Mouse (Mus musculus): ENCODE results near the gene Ubap1l. TPM values are rescaled to one million over a fixed set of nuclear protein-coding genes. Genes with fewer than 3 reads are reported as not detected.
A peak's percentile ranks its signal among the peaks of the same experiment; 100 is the strongest.

The Ubap1l gene
- polyA plus RNA-seq, 1 experiment from 2014 or later: 0.09 TPM

DNA sequence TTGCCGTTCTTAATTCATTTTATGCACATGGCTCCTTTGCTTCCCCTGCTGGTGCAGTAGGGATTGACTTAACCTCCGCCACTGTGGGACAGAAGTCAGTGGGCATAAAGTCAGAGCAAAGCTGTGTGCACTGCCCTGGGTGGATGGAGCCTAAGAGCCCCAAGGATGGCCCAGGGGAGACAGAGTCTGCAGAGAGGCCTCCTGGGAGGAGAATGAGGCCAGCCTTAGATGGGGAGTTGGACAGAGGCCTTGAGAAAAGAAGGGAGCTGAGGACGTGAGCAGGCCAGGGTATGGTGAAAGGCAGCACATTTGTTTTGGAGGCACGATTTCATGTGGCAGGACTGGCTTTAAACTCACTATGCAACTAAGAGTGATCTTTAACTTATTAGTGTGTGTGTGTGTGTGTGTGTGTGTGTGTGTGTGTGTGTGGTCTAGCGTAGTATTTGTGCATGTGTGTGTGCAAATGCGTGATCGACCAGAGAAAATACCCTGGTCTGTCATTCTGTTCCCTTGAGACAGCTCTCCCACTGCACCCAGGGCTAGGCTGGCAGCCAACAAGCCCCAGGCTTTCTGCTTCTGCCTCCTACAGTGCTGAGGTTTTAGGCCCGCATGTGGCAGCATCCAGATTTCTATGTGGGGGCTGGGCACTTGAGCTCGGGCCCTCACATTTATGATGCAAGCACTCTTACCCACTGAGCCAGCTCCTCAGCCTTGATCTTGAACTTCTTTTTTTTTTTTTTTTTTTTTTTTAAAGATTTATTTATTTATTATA is 14.5 kb downstream of the Ubap1l start:
- no peak overlapping the region for H3K9ac ChIP-seq
- H3K36me3 ChIP-seq (replicated peaks): no peaks in the 10 kb centered on the region
- H3K9me3 ChIP-seq (replicated peaks): no peaks in the 10 kb centered on the region
- no peak overlapping the region for H3K4me3 ChIP-seq (replicated peaks)
- H3K4me1 ChIP-seq (replicated peaks): no peaks in the 10 kb centered on the region
- H3K27me3 ChIP-seq: no peaks in the 10 kb centered on the region
- ATAC-seq (ENCODE audit: insufficient read depth): no peak
- H3K4me2 ChIP-seq: no peak overlapping the region
- 72% methylated on average over 9 of the region's 9 CpGs for WGBS (ENCODE audit: insufficient replicate concordance)
- H3K27ac ChIP-seq (replicated peaks): no peak overlapping the region

DNA sequence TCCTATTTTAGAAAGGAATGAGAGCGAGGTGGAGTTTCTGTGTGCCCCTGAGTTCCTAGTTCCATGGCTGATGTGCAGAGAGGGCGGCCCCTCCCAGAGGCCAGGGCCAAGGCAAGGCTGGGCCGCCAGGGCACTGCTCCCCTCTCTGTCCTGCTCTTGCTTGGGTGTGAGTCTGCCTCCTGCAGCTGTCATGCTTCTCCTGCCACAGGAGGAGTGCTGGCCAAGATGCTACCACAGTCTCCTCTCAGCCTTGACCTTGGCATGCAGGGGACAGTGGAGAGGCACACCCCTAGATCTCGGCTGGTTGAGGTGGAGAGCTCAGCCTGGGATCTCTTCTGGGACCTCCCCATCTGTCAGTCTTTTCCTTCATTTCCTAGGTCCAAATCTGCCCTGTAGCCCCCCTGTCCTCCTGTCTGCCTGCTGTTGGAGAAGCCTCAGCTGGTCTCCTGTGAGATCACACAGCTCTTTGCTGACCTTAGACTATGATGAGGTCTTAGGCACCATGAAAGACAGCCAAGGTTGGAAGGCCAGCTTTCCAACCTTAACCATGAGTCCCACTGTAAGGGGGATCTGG is 20.3 kb downstream of the Ubap1l start:
- Histone ChIP-seq H3K4me2 (no peak overlapping the region), H3K4me3 (replicated peaks) (no peak overlapping the region), H3K27me3 (0 out of 2 replicates have a peak, but pooled peaks cover under 1% of the 10 kb centered on the region), H3K27ac (replicated peaks) (no peak overlapping the region), H3K36me3 (replicated peaks) (no peaks in the 10 kb centered on the region), H3K9ac (no peak overlapping the region), H3K4me1 (replicated peaks) (no peaks in the 10 kb centered on the region), H3K9me3 (replicated peaks) (no peaks in the 10 kb centered on the region)
- no peak for ATAC-seq (ENCODE audit: insufficient read depth)
- WGBS (ENCODE audit: insufficient replicate concordance): 58% methylated on average over 4 of the region's 4 CpGs

- no peaks in the 10 kb centered on the region for H3K36me3 ChIP-seq (replicated peaks)
- H3K9ac ChIP-seq: no peak overlapping the region
- H3K4me2 ChIP-seq: no peak overlapping the region
- no peaks in the 10 kb centered on the region for H3K4me1 ChIP-seq (replicated peaks)
- 48% methylated on average over 6 of the region's 6 CpGs for WGBS (ENCODE audit: insufficient replicate concordance)
- no peak overlapping the region for H3K4me3 ChIP-seq (replicated peaks)
- no peaks in the 10 kb centered on the region for H3K9me3 ChIP-seq (replicated peaks)
- H3K27ac ChIP-seq (replicated peaks): no peak overlapping the region
- ATAC-seq (ENCODE audit: insufficient read depth): no peak
- H3K27me3 ChIP-seq: peaks cover 8% of the 10 kb centered on the region; the same call in 1 of the 2 replicates
Measured at GRCm38 (mm10) chr9:65382031-65382750, 21.4 kb downstream of the Ubap1l start.

DNA sequence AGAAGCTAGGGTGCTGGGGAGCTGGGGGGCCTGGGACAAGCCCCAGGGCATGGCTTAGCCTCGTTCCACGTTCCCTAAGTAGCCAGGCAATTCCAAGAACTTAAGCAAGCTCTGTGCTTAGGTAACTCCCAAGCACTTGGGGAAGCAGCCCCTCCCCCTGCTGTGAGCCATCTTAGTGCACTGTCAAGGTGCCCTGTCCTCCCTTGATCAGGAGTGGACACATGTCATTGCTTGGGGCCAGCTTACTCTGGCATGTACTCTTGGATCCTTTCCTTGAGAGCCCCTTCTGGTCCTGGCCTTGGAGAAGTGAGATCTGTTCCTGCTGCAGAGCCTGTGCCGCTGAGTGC is 21.9 kb downstream of the Ubap1l start:
- no peaks in the 10 kb centered on the region for H3K4me1 ChIP-seq (replicated peaks)
- peaks cover 13% of the 10 kb centered on the region; the same call in 1 of the 2 replicates for H3K27me3 ChIP-seq
- no peak overlapping the region for H3K27ac ChIP-seq (replicated peaks)
- H3K36me3 ChIP-seq (replicated peaks): no peaks in the 10 kb centered on the region
- no peaks in the 10 kb centered on the region for H3K9me3 ChIP-seq (replicated peaks)
- no peak overlapping the region for H3K9ac ChIP-seq
- no peak for ATAC-seq (ENCODE audit: insufficient read depth)
- WGBS (ENCODE audit: insufficient replicate concordance): 52% methylated on average over 3 of the region's 3 CpGs
- H3K4me2 ChIP-seq: no peak overlapping the region
- no peak overlapping the region for H3K4me3 ChIP-seq (replicated peaks)

- WGBS (ENCODE audit: insufficient replicate concordance): 47% methylated on average over 3 of the region's 3 CpGs
- Histone ChIP-seq H3K27me3 (peaks cover 19% of the 10 kb centered on the region), H3K9me3 (replicated peaks) (no peaks in the 10 kb centered on the region), H3K4me3 (replicated peaks) (no peak overlapping the region), H3K27ac (replicated peaks) (no peak overlapping the region), H3K4me2 (no peak overlapping the region), H3K36me3 (replicated peaks) (no peaks in the 10 kb centered on the region), H3K4me1 (replicated peaks) (no peaks in the 10 kb centered on the region), H3K9ac (no peak overlapping the region)
- no peak for ATAC-seq (ENCODE audit: insufficient read depth)
Measured at GRCm38 (mm10) chr9:65384276-65384675, 23.4 kb downstream of the Ubap1l start.

DNA sequence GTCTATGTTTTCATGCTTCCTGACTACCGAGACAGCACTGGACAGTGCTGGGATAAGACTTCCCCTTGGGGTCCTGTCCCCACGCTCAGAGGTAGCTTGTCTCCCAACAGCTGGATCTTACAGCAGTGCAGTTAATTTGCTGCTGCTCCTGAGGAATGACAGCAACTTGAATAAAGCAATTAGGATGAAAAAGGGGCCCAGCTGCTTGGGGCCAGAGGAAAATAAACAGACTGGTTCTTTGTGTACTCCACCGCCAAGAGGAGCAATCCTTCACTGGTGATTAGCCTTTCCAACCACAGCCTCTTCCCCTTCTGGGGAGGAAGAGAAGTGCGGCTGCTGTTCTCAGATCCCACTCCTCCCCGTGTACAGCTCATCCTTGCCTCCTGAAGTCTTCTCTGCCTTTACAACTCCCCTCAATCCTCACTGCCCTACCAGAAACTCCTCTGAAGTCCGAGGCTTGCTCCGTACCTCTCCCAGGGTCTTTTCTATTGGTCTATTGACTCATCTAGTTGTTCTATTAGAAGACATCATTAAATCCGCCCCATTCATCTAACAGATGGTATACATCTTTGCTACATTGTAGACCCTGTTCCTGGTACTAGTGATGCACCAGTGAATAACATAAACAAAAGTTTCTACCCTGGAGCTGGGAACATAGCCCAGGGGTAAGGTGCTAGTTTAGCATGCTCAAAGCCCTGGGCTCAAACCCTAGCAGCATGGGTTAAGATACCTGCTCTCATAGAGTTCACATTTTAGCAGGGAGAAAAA is 25.7 kb downstream of the Ubap1l start:
- H3K9ac ChIP-seq: no peak overlapping the region
- H3K27ac ChIP-seq (replicated peaks): no peak overlapping the region
- no peak overlapping the region for H3K4me2 ChIP-seq
- no peaks in the 10 kb centered on the region for H3K9me3 ChIP-seq (replicated peaks)
- 23% methylated on average over 8 of the region's 8 CpGs for WGBS (ENCODE audit: insufficient replicate concordance)
- no peak overlapping the region for H3K4me3 ChIP-seq (replicated peaks)
- H3K36me3 ChIP-seq (replicated peaks): no peaks in the 10 kb centered on the region
- H3K4me1 ChIP-seq (replicated peaks): peaks cover 4% of the 10 kb centered on the region; the same call in 1 of the 2 replicates
- ATAC-seq (ENCODE audit: insufficient read depth): no peak
- peaks cover 42% of the 10 kb centered on the region for H3K27me3 ChIP-seq

DNA sequence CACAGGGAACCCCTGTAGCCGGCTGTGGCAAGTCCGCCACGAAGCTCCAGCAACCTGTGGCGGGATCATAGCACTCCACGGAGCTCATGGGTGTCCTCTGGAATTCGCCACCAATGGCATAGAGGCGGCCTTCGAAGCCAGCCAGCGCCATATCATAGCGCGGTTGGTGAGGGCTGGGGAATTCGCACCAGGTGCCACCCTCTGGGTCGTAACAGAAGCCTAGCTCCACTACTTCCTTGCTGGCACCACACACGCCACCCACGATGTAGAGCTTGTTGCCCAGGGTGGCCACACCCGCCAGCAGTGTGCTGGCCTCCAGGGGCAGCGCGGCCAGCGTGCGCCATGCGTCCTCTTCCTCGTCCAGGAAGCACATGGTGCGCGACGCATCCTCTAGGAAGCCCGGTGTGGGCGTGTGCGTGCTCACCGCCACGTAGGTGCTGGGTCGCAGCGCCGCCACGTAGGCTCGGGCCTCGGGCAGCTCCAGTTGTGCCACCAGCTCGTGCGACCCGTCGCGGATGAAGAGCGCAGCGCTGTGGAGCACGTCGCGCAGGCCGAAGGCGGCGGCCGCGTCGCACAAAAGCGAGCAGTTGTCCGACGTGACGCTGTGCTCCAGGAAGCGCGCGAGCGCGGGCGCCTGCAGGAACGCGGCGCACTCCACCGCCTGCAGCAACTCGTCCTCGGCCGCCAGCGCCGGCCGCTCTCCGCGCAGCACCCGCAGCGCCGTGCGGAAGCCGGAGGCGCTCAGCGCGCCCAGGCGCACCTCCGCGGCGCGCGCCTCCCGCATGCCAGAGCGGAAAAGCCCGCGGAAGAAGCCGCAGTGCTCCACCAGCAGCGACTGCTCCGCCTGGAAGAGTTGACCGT is 30.1 kb downstream of the Ubap1l start:
- ATAC-seq (ENCODE audit: insufficient read depth): peak; percentile 40; the same call in 1 of the 2 replicates
- peaks cover 68% of the 10 kb centered on the region for H3K27me3 ChIP-seq

GRCm38 (mm10) chr9:65391613-65391964 is 30.7 kb downstream of the Ubap1l start, which contains the start of gene Kbtbd13:
Gene Kbtbd13, minus strand, starts transcription at chr9:65391652.
- Histone ChIP-seq H3K9me3 (replicated peaks) (no peaks in the 10 kb centered on the region), H3K4me2 (peak within 1 kb of the TSS; percentile 60), H3K27ac (replicated peaks) (no peak within 1 kb of the TSS), H3K27me3 (peaks cover 62% of the 10 kb centered on the region), H3K4me3 (replicated peaks) (peak within 1 kb of the TSS; percentile 38), H3K36me3 (replicated peaks) (no peaks in the 10 kb centered on the region), H3K4me1 (replicated peaks) (peaks cover 8% of the 10 kb centered on the region; the same call in 1 of the 2 replicates), H3K9ac (no peak within 1 kb of the TSS)
- 21% methylated on average over 8 of the region's 8 CpGs for WGBS (ENCODE audit: insufficient replicate concordance)
- no peak for ATAC-seq (ENCODE audit: insufficient read depth)

More for the DNA sequence above, 30.1 kb downstream of the Ubap1l start:
- Histone ChIP-seq H3K9me3 (replicated peaks) (no peaks in the 10 kb centered on the region), H3K9ac (no peak overlapping the region), H3K4me2 (peak overlapping the region; percentile 60), H3K4me1 (replicated peaks) (peaks cover 8% of the 10 kb centered on the region; the same call in 1 of the 2 replicates), H3K4me3 (replicated peaks) (peak overlapping the region; percentile 38), H3K36me3 (replicated peaks) (no peaks in the 10 kb centered on the region), H3K27ac (replicated peaks) (no peak overlapping the region)
- 13% methylated on average over 96 of the region's 96 CpGs for WGBS (ENCODE audit: insufficient replicate concordance)

DNA sequence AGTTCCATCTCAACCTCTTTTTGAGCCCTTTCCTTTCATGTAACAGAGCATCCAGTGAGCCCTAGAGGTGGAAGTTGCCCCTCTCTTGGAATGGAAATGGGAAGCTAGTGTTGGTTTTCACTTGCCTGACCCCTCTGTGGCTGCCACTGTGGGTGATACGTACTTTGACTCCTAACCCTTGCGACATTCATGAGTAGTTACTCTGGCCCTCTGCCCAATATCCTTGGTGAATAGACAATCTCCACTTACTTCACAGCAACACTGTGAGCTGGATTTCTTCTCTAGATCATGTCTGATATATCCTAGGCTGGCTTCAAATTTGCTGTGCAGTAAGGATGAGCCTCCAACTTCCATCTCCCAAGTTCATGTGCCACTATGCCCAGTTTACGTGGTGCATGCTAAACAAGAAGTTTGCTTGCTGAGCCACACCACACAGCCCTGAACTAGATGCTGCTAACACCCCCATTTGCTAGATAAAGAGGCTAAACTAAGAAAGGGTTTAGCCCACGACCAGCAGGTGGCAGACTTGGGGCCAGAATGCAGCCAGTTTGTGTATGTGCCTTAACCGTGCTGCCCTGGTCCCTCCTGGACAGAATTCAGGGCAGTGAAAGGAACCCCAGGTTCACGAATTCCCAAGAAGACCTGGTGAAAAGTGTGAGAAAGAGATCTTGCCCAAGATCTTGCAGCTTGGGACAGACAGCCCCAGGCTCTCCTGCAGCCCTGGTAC is 32.0 kb downstream of the Ubap1l start:
- Histone ChIP-seq H3K27me3 (peaks cover 59% of the 10 kb centered on the region), H3K4me3 (replicated peaks) (no peak overlapping the region), H3K27ac (replicated peaks) (no peak overlapping the region), H3K36me3 (replicated peaks) (no peaks in the 10 kb centered on the region), H3K9me3 (replicated peaks) (no peaks in the 10 kb centered on the region), H3K9ac (no peak overlapping the region), H3K4me2 (no peak overlapping the region), H3K4me1 (replicated peaks) (peaks cover 8% of the 10 kb centered on the region; the same call in 1 of the 2 replicates)
- peak; percentile 51 for ATAC-seq (ENCODE audit: insufficient read depth)
- WGBS (ENCODE audit: insufficient replicate concordance): 23% methylated on average over 6 of the region's 6 CpGs

- WGBS (ENCODE audit: insufficient replicate concordance): 39% methylated on average over 2 of the region's 2 CpGs
- H3K27me3 ChIP-seq: peaks cover 67% of the 10 kb centered on the region
- peaks cover 14% of the 10 kb centered on the region for H3K4me1 ChIP-seq (replicated peaks)
- no peaks in the 10 kb centered on the region for H3K36me3 ChIP-seq (replicated peaks)
- H3K27ac ChIP-seq (replicated peaks): no peak overlapping the region
- no peak overlapping the region for H3K4me2 ChIP-seq
- H3K9ac ChIP-seq: no peak overlapping the region
- no peak overlapping the region for H3K4me3 ChIP-seq (replicated peaks)
- no peak for ATAC-seq (ENCODE audit: insufficient read depth)
- no peaks in the 10 kb centered on the region for H3K9me3 ChIP-seq (replicated peaks)
Measured at GRCm38 (mm10) chr9:65393606-65394005, 32.8 kb downstream of the Ubap1l start.

Measured in liver, embryonic 15.5 days (tissue).